Mouse (Mus musculus): ENCODE measurements around the gene Rgs13. TPM values are rescaled to one million over a fixed set of nuclear protein-coding genes. Genes with fewer than 3 reads are reported as not detected.
A peak's percentile ranks its signal among the peaks of the same experiment; 100 is the strongest.

Gene Rgs13
- polyA plus RNA-seq, 1 experiment from 2014 or later = 0.10 TPM

GRCm38 (mm10) chr1:144115848-144116727 is 61.1 kb downstream of the Rgs13 start:
- ATAC-seq = peak; percentile 59; the same call in 1 of the 2 replicates
- TF ChIP-seq CTCF (IDR thresholded peaks at IDR 0.05; ENCODE audit: low read depth) = no peak
- Histone ChIP-seq H3K9me3 (ENCODE audit: control insufficient read depth) (no peaks in the 10 kb centered on the region), H3K4me3 (ENCODE audit: low read depth, low read length) (no peak overlapping the region), H3K27me3 (replicated peaks; ENCODE audit: control insufficient read depth, insufficient read depth, low read length) (no peaks in the 10 kb centered on the region), H3K4me2 (replicated peaks; ENCODE audit: low read depth) (no peak overlapping the region), H3K9ac (ENCODE audit: low read depth, low read length) (no peak overlapping the region), H3K36me3 (ENCODE audit: control insufficient read depth, insufficient read depth) (no peaks in the 10 kb centered on the region), H3K27ac (ENCODE audit: low read depth, low read length) (no peak overlapping the region), H3K4me1 (replicated peaks; ENCODE audit: control insufficient read depth, insufficient read depth, low read length) (no peaks in the 10 kb centered on the region)
- WGBS = 33% methylated on average over 6 of the region's 6 CpGs

DNA sequence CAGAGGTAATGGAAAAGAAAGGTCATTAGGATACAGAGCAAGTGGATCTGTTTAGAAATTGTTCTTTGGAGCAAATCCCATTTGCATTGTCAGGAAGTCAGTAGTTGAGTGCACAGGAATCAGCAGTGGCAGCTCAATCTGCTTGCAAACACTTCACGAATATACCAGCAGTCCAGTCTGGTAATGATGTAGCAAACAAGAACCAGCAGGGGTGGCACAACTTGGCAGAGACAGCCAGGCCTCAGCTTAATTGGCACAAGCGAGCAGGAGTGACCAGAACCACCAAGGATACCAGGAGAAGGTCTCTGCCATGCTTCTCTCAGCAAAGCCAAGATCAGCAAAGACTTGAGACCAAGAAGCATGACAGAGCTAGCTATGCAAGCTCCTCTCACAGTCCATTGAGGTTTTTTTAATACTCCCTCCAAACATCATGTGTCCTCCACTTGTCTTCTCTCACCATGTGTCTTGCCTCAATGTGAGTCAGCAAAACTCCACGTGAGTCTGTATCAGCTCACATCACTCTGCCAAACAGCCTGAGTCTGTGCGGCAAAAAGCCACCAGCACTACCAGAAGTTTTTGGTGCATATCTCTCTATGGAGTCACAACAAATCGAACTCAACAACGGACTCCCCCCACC is 63.6 kb downstream of the Rgs13 start:
- no peak for TF ChIP-seq CTCF (IDR thresholded peaks at IDR 0.05; ENCODE audit: low read depth)
- no peak for ATAC-seq
- 78% methylated on average over 6 of the region's 6 CpGs for whole genome bisulfite sequencing

DNA sequence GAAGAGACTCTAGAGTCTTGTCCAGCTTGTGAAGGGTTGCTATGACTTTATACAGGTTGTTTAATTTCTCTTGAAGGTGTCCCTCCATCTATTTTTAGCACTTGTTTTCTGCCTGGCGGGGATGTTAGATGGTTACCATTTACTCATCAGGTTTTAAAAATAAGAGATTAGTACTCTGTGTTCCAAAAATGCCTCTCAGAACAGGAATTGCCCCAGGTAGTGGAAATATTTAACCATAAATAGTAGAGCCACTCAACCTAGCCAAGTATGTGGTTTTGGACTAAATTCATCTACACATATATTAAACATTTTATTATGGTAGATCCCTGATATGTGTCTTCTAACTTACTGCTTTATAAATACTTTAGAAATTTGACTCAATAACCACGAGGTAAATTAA is 64.2 kb downstream of the Rgs13 start:
- 75% methylated on average over 2 of the region's 2 CpGs for WGBS
- H3K4me2 ChIP-seq (replicated peaks; ENCODE audit: low read depth) = no peak overlapping the region
- ATAC-seq = no peak
- H3K9ac ChIP-seq (ENCODE audit: low read depth, low read length) = no peak overlapping the region
- H3K27ac ChIP-seq (ENCODE audit: low read depth, low read length) = no peak overlapping the region
- H3K27me3 ChIP-seq (replicated peaks; ENCODE audit: control insufficient read depth, insufficient read depth, low read length) = no peaks in the 10 kb centered on the region
- H3K9me3 ChIP-seq (ENCODE audit: control insufficient read depth) = no peaks in the 10 kb centered on the region
- no peak for TF ChIP-seq CTCF (IDR thresholded peaks at IDR 0.05; ENCODE audit: low read depth)
- H3K4me1 ChIP-seq (replicated peaks; ENCODE audit: control insufficient read depth, insufficient read depth, low read length) = no peaks in the 10 kb centered on the region
- no peak overlapping the region for H3K4me3 ChIP-seq (ENCODE audit: low read depth, low read length)
- no peaks in the 10 kb centered on the region for H3K36me3 ChIP-seq (ENCODE audit: control insufficient read depth, insufficient read depth)

More for the DNA sequence above, 63.6 kb downstream of the Rgs13 start:
- Histone ChIP-seq H3K36me3 (ENCODE audit: control insufficient read depth, insufficient read depth) (no peaks in the 10 kb centered on the region), H3K27ac (ENCODE audit: low read depth, low read length) (no peak overlapping the region), H3K4me1 (replicated peaks; ENCODE audit: control insufficient read depth, insufficient read depth, low read length) (no peaks in the 10 kb centered on the region), H3K4me3 (ENCODE audit: low read depth, low read length) (no peak overlapping the region), H3K27me3 (replicated peaks; ENCODE audit: control insufficient read depth, insufficient read depth, low read length) (no peaks in the 10 kb centered on the region), H3K9me3 (ENCODE audit: control insufficient read depth) (no peaks in the 10 kb centered on the region), H3K4me2 (replicated peaks; ENCODE audit: low read depth) (no peak overlapping the region), H3K9ac (ENCODE audit: low read depth, low read length) (no peak overlapping the region)

- no peak overlapping the region for H3K4me2 ChIP-seq (replicated peaks; ENCODE audit: low read depth)
- TF ChIP-seq CTCF (IDR thresholded peaks at IDR 0.05; ENCODE audit: low read depth) = no peak
- H3K9me3 ChIP-seq (ENCODE audit: control insufficient read depth) = no peaks in the 10 kb centered on the region
- no peaks in the 10 kb centered on the region for H3K27me3 ChIP-seq (replicated peaks; ENCODE audit: control insufficient read depth, insufficient read depth, low read length)
- no peak for ATAC-seq
- no peak overlapping the region for H3K9ac ChIP-seq (ENCODE audit: low read depth, low read length)
- H3K27ac ChIP-seq (ENCODE audit: low read depth, low read length) = no peak overlapping the region
- no peak overlapping the region for H3K4me3 ChIP-seq (ENCODE audit: low read depth, low read length)
- H3K36me3 ChIP-seq (ENCODE audit: control insufficient read depth, insufficient read depth) = no peaks in the 10 kb centered on the region
- no peaks in the 10 kb centered on the region for H3K4me1 ChIP-seq (replicated peaks; ENCODE audit: control insufficient read depth, insufficient read depth, low read length)
- 78% methylated on average over 1 of the region's 1 CpGs for WGBS
Measured at GRCm38 (mm10) chr1:144098587-144099258, 78.4 kb downstream of the Rgs13 start.

DNA sequence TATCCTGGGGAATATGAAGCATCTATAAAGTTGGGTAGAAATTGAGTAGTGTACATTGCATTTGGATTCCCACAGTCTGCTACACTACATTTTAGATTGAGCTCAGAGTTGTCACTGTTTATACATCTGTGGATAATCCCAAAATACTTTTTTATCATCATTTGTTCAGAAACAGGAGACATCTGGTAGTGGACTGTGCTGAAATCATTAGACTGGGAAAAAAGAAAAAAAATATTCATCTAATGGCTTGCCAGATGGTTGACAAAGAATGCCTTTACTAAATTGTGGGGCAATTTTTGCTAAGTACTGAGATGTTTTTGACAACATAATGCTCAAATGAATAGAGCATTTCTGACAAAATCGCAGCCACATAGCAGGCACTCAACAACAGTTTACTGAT is 86.8 kb downstream of the Rgs13 start:
- TF ChIP-seq CTCF (IDR thresholded peaks at IDR 0.05; ENCODE audit: low read depth) = no peak
- Histone ChIP-seq H3K9ac (ENCODE audit: low read depth, low read length) (no peak overlapping the region), H3K9me3 (ENCODE audit: control insufficient read depth) (no peaks in the 10 kb centered on the region), H3K4me1 (replicated peaks; ENCODE audit: control insufficient read depth, insufficient read depth, low read length) (no peaks in the 10 kb centered on the region), H3K27ac (ENCODE audit: low read depth, low read length) (no peak overlapping the region), H3K27me3 (replicated peaks; ENCODE audit: control insufficient read depth, insufficient read depth, low read length) (no peaks in the 10 kb centered on the region), H3K4me2 (replicated peaks; ENCODE audit: low read depth) (no peak overlapping the region), H3K4me3 (ENCODE audit: low read depth, low read length) (no peak overlapping the region), H3K36me3 (ENCODE audit: control insufficient read depth, insufficient read depth) (no peaks in the 10 kb centered on the region)
- 75% methylated on average over 1 of the region's 1 CpGs for WGBS
- ATAC-seq = no peak

Other genes starting within 250 kb of the Rgs13 start
- 87.6 and 91.2 TPM in 2 replicates for gene Rgs2, start 173.2 kb downstream of the Rgs13 start, polyA plus RNA-seq (2015; fragmentation: Nextera tagmentation; extraction: Ambion mirVana)
- 11.8 and 13.7 TPM in 2 replicates for gene Rgs1, start 71.9 kb upstream of the Rgs13 start, polyA plus RNA-seq (2015; fragmentation: Nextera tagmentation; extraction: Ambion mirVana)

All from intestine, postnatal 0 days (tissue).